Mouse (Mus musculus): Measurements from ENCODE around the gene Cd68.

Gene Cd68

GRCm38 (mm10) chr11:69695046-69695360 is 29.1 kb upstream of the Cd68 start:
- DNase-seq (ENCODE audit: inconsistent ontology term): no peak

- DNase-seq (ENCODE audit: inconsistent ontology term): no peak
These were observed 27.5 kb upstream of the Cd68 start for GRCm38 (mm10) chr11:69693421-69693965.

- DNase-seq (ENCODE audit: inconsistent ontology term): no peak
These were observed 26.9 kb upstream of the Cd68 start for GRCm38 (mm10) chr11:69692863-69693262.

- no peak for DNase-seq (ENCODE audit: inconsistent ontology term)
These were observed 26.4 kb upstream of the Cd68 start for GRCm38 (mm10) chr11:69692196-69692811.

GRCm38 (mm10) chr11:69689891-69690290 is 23.9 kb upstream of the Cd68 start:
- DNase-seq (ENCODE audit: inconsistent ontology term): no peak

GRCm38 (mm10) chr11:69687061-69687460 is 21.1 kb upstream of the Cd68 start:
- DNase-seq (ENCODE audit: inconsistent ontology term): no peak

- DNase-seq (ENCODE audit: inconsistent ontology term): peak; percentile 74
These were observed 20.4 kb upstream of the Cd68 start for GRCm38 (mm10) chr11:69686377-69686776.

- peak; percentile 94 for DNase-seq (ENCODE audit: inconsistent ontology term)
These were observed 19.7 kb upstream of the Cd68 start, which contains the start of gene Tnfsf13 for GRCm38 (mm10) chr11:69685526-69686148. Gene Tnfsf13 (minus strand): TSS chr11:69685784.

- no peak for DNase-seq (ENCODE audit: inconsistent ontology term)
These were observed 19.0 kb upstream of the Cd68 start for GRCm38 (mm10) chr11:69684936-69685335.

- DNase-seq (ENCODE audit: inconsistent ontology term): no peak
These were observed 18.3 kb upstream of the Cd68 start for GRCm38 (mm10) chr11:69684128-69684745.

GRCm38 (mm10) chr11:69683576-69683975 is 17.6 kb upstream of the Cd68 start:
- no peak for DNase-seq (ENCODE audit: inconsistent ontology term)

- peak; percentile 81 for DNase-seq (ENCODE audit: inconsistent ontology term)
These were observed 17.0 kb upstream of the Cd68 start for GRCm38 (mm10) chr11:69682840-69683533.

- no peak for DNase-seq (ENCODE audit: inconsistent ontology term)
These were observed 16.4 kb upstream of the Cd68 start for GRCm38 (mm10) chr11:69682209-69682839.

- peak; percentile 98 for DNase-seq (ENCODE audit: inconsistent ontology term)
These were observed 15.6 kb upstream of the Cd68 start, which contains the start of gene Senp3 for GRCm38 (mm10) chr11:69681314-69682208. Gene Senp3 (minus strand): TSS chr11:69682084.

GRCm38 (mm10) chr11:69680136-69680855 is 14.3 kb upstream of the Cd68 start:
- no peak for DNase-seq (ENCODE audit: inconsistent ontology term)

GRCm38 (mm10) chr11:69679144-69679543 is 13.2 kb upstream of the Cd68 start:
- DNase-seq (ENCODE audit: inconsistent ontology term): no peak

GRCm38 (mm10) chr11:69672211-69672706 is 6.3 kb upstream of the Cd68 start, which contains the start of gene Eif4a1:
Gene Eif4a1 (minus strand): TSS chr11:69672423.
- DNase-seq (ENCODE audit: inconsistent ontology term): peak; percentile 99

GRCm38 (mm10) chr11:69671726-69672124 is 5.8 kb upstream of the Cd68 start:
- DNase-seq (ENCODE audit: inconsistent ontology term): no peak

- DNase-seq (ENCODE audit: inconsistent ontology term): peak; percentile 98
These were observed 5.1 kb upstream of the Cd68 start for GRCm38 (mm10) chr11:69670786-69671725.
